Mouse (Mus musculus): Measurements from ENCODE around the gene Mdh1b. TPM values are rescaled to one million over a fixed set of nuclear protein-coding genes. Genes with fewer than 3 reads are reported as not detected.

Mdh1b gene
- polyA plus RNA-seq, 1 experiment from 2014 or later, result not detected

Other genes starting within 250 kb of the Mdh1b start
- not detected in 2 replicates for gene Gm39653, start 114.3 kb downstream of the Mdh1b start, polyA plus RNA-seq (2016; fragmentation: Nextera tagmentation; extraction: Ambion mirVana)
- gene Dytn, start 43.4 kb downstream of the Mdh1b start, polyA plus RNA-seq (2016; fragmentation: Nextera tagmentation; extraction: Ambion mirVana), result 0.19 TPM in 1 of 2 replicates, not detected in the other
- gene Fastkd2, start 296 bp upstream of the Mdh1b start, polyA plus RNA-seq (2016; fragmentation: Nextera tagmentation; extraction: Ambion mirVana), result 59.4 and 64.8 TPM in 2 replicates
- gene 4933402D24Rik, start 38.9 kb upstream of the Mdh1b start, polyA plus RNA-seq (2016; fragmentation: Nextera tagmentation; extraction: Ambion mirVana), result 0.12 and 0.13 TPM in 2 replicates